Mouse (Mus musculus) thymus, postnatal 0 days (tissue): ENCODE measurements around the gene Llph. TPM values are rescaled to one million over a fixed set of nuclear protein-coding genes. Genes with fewer than 3 reads are reported as not detected.

ENCODE experiments used
- DNase-seq: peaks from one replicate; pipeline ENCODE4 v3.0.0-alpha.2; 2015; ENCODE audit warnings: low spot score
- polyA plus RNA-seq: library from polyadenylated mRNA; unstranded; fragments of >200 nt; fragmentation: Nextera tagmentation; extraction: Ambion mirVana; gene quantifications from 2 replicates; pipeline ENCODE4 v1.2.1, GENCODE M21; 2015

The Llph gene
- polyA plus RNA-seq, 1 experiment from 2014 or later = 74.0 TPM

- no peak for DNase-seq
Measured at GRCm38 (mm10) chr10:120273335-120273734, 46.5 kb downstream of the Llph start.

GRCm38 (mm10) chr10:120279482-120280128 is 52.7 kb downstream of the Llph start:
- no peak for DNase-seq

- DNase-seq = no peak
Measured at GRCm38 (mm10) chr10:120280375-120280774, 53.5 kb downstream of the Llph start.

- no peak for DNase-seq
Measured at GRCm38 (mm10) chr10:120281700-120282099, 54.8 kb downstream of the Llph start.

Other genes with a start within 250 kb of the Llph start
- 12.1 and 12.8 TPM in 2 replicates for gene Helb, start 114.1 kb upstream of the Llph start, polyA plus RNA-seq
- 120 and 127 TPM in 2 replicates for gene Tmbim4, start 25.5 kb upstream of the Llph start, polyA plus RNA-seq
- gene Irak3, start 24.9 kb upstream of the Llph start, polyA plus RNA-seq = 1.1 and 1.3 TPM in 2 replicates
- 0.73 and 1.1 TPM in 2 replicates for gene Hmga2, start 249.4 kb downstream of the Llph start, polyA plus RNA-seq